ENCODE assay signal across 10 mouse cellular contexts in the genomic region with DNA sequence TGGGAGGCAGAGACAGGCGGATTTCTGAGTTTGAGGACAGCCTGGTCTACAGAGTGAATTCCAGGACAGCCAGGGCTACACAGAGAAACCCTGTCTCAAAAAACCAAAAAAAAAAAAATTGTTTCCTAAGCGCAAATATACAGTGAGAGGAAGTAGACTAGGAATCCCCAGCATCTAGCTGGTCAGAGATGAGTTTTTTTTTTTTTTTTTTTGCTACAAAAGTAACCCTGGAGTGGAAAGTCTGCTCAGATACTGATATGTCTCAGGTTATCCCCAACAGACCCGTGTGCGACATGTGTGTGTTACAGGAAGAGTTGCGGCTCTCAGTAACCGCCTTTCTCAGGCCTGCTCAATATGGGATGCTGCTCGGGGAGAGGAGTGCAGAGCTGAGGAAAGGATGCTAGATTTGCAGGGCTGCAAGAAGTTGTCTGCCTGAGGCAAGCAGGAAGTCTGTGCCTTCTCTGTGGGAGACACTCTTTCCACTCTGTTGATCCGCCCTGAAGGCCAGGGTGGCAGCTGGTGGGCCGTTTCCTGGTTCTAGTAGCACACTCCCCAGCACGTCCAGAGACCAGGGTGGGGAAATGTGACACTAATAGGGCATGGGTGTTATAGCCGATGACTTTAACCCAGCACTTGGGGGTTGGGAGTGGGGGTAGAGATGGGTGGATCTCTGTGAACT. TPM values are rescaled to one million over a fixed set of nuclear protein-coding genes. Genes with fewer than 3 reads are reported as not detected.
DNase-seq lines count a peak whose midpoint lies in the region; ATAC-seq lines count a peak whose summit lies in the region.
"Had no signal": no experiment of that assay in that cellular context is flagged by ENCODE, and none has a peak within 500 bp of the region (broad histone marks: within the 10 kb centered on the region; RNA-seq: fewer than 3 reads in every experiment).

No protein-coding gene starts in this region.

- no peak overlapping the region for H3K4me3 ChIP-seq in heart, embryonic 14.5 days (ENCODE audit: control insufficient read depth in 1 of 2, insufficient read depth in 1 of 2, low read depth in 1 of 2, low read length in 2 of 2)

- H3K4me2 ChIP-seq in heart, embryonic 14.5 days (ENCODE audit: low read length), result peak overlapping the region; percentile 76

- no peaks in the 10 kb centered on the region for H3K9me3 ChIP-seq in heart, embryonic 14.5 days (ENCODE audit: control insufficient read depth, low read length)

- WGBS in heart, embryonic 14.5 days, result 50% methylated on average over 11 of the region's 11 CpGs

- H3K4me1 ChIP-seq in heart, embryonic 14.5 days (ENCODE audit: control insufficient read depth in 2 of 2, insufficient read depth in 2 of 2, low read length in 2 of 2), result peaks cover 40 to 58% of the 10 kb centered on the region in 2 experiments

- H3K9ac ChIP-seq in heart, embryonic 14.5 days (ENCODE audit: low read length), result peak overlapping the region; percentile 54

- no peak for DNase-seq in heart, adult 11 months
- DNase-seq in induced T-regulatory cell, adult 2 months (ENCODE audit: low read depth), result peak; percentile 77
- peak; percentile 29 to 50 for DNase-seq in spleen, postnatal 14 days (ENCODE audit: low spot score in 2 of 2)
- DNase-seq in ovary, postnatal 36 days (ENCODE audit: low spot score), result no peak
- no peak for DNase-seq in cerebellum, postnatal 10 days
- no peak for DNase-seq in adrenal gland, postnatal 36 days
- DNase-seq: right cerebral cortex, postnatal 25 days had no signal

- ATAC-seq in heart, embryonic 14.5 days (ENCODE audit: insufficient number of reproducible peaks, insufficient read depth, low FRiP score, low read depth), result no peak
- ATAC-seq in CD4-positive, CD25-positive, alpha-beta regulatory T cell, adult 4 months, result peak; percentile 60

- H3K36me3 ChIP-seq in heart, embryonic 14.5 days (ENCODE audit: control insufficient read depth, insufficient read depth, low read length), result peaks cover 38% of the 10 kb centered on the region

- no peaks in the 10 kb centered on the region for H3K27me3 ChIP-seq in heart, embryonic 14.5 days (ENCODE audit: control insufficient read depth, insufficient read depth, low read length)

- H3K27ac ChIP-seq in heart, embryonic 14.5 days (replicated peaks in 1 of 2; ENCODE audit: control insufficient read depth in 1 of 2, insufficient read depth in 1 of 2, low read depth in 2 of 2, low read length in 2 of 2), result peak overlapping the region; percentile 56 to 80; a peak in 3 of 4 replicates

RNA-seq across cellular contexts. Expression of gene Apobec2, which starts 4.7 kb away (rescaled TPM):
- polyA plus RNA-seq in heart, embryonic 14.5 days (2014; fragmentation: Nextera tagmentation; extraction: Ambion mirVana), result 233 and 243 TPM in 2 replicates
- 1 to 10 TPM; 1.2 to 1.8 TPM for polyA plus RNA-seq in CD4-positive, CD25-positive, alpha-beta regulatory T cell, adult 4 months (2017; shearing (Covaris generic))
- total RNA-seq in adrenal gland, postnatal 36 days (2021), result 1 to 10 TPM; 1.3 to 1.9 TPM

RNA-seq across cellular contexts. Expression of gene Oard1, which starts 18.2 kb away (rescaled TPM):
- polyA plus RNA-seq in heart, embryonic 14.5 days (2014; fragmentation: Nextera tagmentation; extraction: Ambion mirVana), result 42.6 and 46.4 TPM in 2 replicates
- polyA plus RNA-seq in CD4-positive, CD25-positive, alpha-beta regulatory T cell, adult 4 months (2017; shearing (Covaris generic)), result 10 to 100 TPM; 81.7 to 98.8 TPM
- 10 to 100 TPM; 14.0 to 23.8 TPM for total RNA-seq in adrenal gland, postnatal 36 days (2021)

RNA-seq across cellular contexts. Expression of gene Nfya, which starts 18.3 kb away (rescaled TPM):
- polyA plus RNA-seq in heart, embryonic 14.5 days (2014; fragmentation: Nextera tagmentation; extraction: Ambion mirVana), result 13.5 and 16.2 TPM in 2 replicates
- polyA plus RNA-seq in CD4-positive, CD25-positive, alpha-beta regulatory T cell, adult 4 months (2017; shearing (Covaris generic)), result 10 to 100 TPM; 11.3 to 13.3 TPM
- total RNA-seq in adrenal gland, postnatal 36 days (2021), result 10 to 100 TPM; 31.0 to 39.9 TPM

RNA-seq across cellular contexts. Expression of gene Tspo2, which starts 23.3 kb away (rescaled TPM):
- polyA plus RNA-seq in heart, embryonic 14.5 days (2014; fragmentation: Nextera tagmentation; extraction: Ambion mirVana), result 3.6 and 5.0 TPM in 2 replicates
- polyA plus RNA-seq in CD4-positive, CD25-positive, alpha-beta regulatory T cell, adult 4 months (2017; shearing (Covaris generic)), result not detected
- total RNA-seq in adrenal gland, postnatal 36 days (2021), result not detected
- total RNA-seq: layer of hippocampus, adult 8-10 months had no signal

RNA-seq across cellular contexts. Expression of gene Unc5cl, which starts 26.7 kb away (rescaled TPM):
- 0.43 TPM in 1 of 2 replicates, not detected in the other for polyA plus RNA-seq in heart, embryonic 14.5 days (2014; fragmentation: Nextera tagmentation; extraction: Ambion mirVana)
- 10 to 100 TPM; 23.7 to 26.3 TPM for polyA plus RNA-seq in CD4-positive, CD25-positive, alpha-beta regulatory T cell, adult 4 months (2017; shearing (Covaris generic))
- not detected for total RNA-seq in adrenal gland, postnatal 36 days (2021)

Comparison
In these comparisons a context has a peak if more than half of its experiments do, and no peak if none do; other contexts are left out.
1. DNase-seq: peak in induced T-regulatory cell, adult 2 months (single experiment) and spleen, postnatal 14 days (2 of 2); none in heart, adult 11 months (single experiment), ovary, postnatal 36 days (single experiment), cerebellum, postnatal 10 days (0 of 2) and adrenal gland, postnatal 36 days (0 of 2).
2. RNA of gene Apobec2, which starts 4.7 kb away (polyA plus RNA-seq): 233 to 243 TPM in heart, embryonic 14.5 days; 1.2 to 1.8 TPM in CD4-positive, CD25-positive, alpha-beta regulatory T cell, adult 4 months; every median in the first group is over 10 times any median in the second.